Mouse (Mus musculus): Measurements from ENCODE around the gene Gmds. TPM values are rescaled to one million over a fixed set of nuclear protein-coding genes. Genes with fewer than 3 reads are reported as not detected.

Gmds gene
- total RNA-seq, 2 experiments from 2014 or later: 1.5 to 2.1 TPM

DNA sequence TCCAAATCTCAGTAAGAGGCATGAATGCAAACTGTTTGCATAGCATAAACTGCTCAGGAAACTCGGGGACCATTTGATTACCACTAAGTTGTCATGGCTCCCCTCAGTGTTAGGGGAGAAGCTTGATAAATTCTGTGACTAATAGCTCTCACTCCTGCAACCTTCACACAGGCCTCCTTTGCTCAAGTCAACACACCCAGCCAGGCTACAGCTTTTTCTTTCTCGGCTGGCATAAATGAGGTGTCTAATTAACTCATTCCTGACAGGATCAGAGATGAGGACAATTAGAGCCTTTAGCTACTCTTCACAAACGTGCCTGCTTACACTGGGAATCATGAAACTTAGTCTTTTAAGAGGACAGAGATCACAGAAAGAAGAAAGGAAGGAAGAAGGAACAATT, 70.3 kb downstream of the Gmds start:
- no peak for DNase-seq (ENCODE audit: low spot score)

DNA sequence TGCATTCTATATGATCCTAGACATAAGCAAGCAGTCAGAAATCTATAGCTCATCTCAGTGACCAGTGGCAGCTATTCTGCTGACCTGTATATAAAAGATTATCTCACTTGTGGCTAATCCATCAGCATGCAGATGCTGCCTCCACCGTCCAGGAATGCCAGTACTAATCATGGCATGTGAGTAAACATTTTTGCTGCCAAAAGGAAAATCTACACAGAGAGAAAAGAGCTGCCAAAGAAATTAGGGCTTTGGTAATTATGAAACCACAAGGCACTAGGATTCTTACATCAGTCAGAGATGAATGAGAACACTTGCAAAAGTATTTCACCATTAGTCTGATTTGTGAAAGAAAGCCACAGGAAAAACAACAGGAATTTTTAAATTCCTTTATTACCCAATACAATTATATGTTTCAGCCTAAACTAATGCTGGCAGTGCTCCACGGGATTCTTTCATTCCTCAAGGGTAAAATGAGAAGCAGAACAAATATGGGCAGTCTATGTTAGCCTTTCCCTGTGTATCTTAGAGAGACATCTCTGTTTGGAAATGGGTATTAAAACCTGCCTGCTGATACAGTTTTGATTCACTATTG, 71.3 kb downstream of the Gmds start:
- DNase-seq (ENCODE audit: low spot score): peak; percentile 11

DNA sequence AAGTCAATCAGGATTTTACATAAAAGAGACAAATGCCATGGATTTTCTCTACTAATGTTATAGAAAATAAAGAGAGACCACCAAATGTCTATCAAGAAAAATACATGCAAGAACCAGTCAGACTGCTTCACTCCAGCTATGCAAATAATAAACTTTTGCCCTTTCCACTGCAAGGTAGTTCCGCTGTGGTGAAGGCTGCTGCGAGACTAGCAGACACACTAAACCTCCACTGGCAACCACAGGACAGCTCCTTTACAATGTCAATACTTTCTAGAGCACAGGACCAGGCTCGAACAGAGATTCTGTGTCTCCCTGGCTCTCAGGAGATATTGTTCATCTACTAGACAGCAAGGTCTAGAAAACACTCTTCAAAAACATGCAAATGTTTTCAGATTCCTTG, 71.8 kb downstream of the Gmds start:
- no peak for DNase-seq (ENCODE audit: low spot score)

DNA sequence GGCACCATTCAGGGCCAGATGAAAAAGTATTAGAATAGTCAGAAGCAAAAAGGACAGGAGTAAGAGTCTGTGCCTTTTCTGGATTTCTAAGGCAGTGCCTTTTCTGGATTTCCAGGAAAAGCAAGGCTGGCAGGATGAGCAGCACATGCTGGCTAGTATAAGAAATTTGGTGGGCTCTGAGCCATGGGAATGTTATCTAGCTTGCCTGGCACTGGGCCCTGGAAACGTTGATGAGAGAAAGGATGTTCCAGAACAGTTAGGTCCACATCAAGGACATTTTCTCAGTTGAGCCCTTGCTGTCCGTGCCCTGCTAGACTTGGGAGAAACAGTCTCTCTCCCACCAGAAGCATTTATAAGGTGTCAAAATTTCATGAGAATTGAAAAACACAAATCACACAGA, 82.4 kb downstream of the Gmds start:
- peak; percentile 9 for DNase-seq (ENCODE audit: low spot score)

DNA sequence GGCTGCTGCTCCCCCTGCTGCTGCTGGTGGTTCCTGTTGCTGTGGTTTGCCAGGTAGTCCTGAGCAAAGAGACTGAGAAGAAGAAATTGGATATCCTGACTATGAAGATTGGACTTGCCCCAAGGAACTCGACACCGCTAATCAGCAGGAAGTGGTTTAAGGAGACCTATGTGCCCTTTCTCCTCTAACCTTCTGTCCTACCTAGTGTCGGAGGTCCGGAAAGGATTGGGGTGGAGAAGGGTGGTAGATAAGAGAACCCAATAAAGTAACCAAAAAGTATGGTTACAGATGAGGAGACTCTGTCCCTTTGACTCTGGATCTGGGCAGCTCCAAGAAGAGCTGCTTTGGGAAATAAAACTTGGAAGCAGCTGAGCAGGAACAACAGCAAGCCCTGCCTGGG, 86.3 kb downstream of the Gmds start:
- no peak for DNase-seq (ENCODE audit: low spot score)

DNA sequence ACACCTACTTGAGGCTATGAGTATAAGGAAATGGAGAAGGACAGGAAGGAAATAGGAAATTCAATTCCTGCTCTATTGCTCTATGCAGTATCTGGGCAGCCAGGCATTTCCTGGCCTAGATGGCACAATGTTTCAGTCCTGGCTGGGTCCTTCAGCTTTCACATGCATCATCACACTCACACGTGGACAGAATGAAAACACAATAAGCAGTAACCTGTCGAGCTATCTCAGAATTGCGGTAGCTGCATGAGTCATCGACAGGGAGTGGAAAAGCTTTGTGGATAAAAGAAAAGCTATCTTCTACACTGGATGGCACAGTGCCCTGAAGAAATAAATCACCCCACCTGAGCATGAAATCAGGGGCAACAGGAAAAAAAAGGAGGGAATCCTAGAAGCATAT, 96.3 kb downstream of the Gmds start:
- no peak for DNase-seq (ENCODE audit: low spot score)

DNA sequence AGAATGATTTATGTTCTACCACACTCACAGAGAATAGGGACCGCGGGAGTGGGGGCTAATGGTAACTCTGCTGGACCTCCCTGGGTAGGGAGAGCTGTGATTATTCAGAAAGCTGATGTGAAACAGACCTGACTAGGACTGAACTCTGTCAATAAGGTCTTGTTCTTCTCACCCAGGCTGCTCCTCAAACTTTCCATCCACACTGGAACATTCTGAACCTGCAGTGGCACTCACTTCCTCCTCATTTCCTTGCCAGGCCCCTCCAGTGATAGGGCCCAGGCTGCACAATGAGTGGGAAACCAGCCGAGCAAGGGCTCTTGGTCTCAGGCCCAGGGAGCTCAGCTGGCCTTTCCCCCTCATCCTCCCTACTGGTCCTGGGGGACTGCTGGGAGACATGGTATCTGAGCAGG, 102.3 kb downstream of the Gmds start:
- peak; percentile 32 for DNase-seq (ENCODE audit: low spot score)

DNA sequence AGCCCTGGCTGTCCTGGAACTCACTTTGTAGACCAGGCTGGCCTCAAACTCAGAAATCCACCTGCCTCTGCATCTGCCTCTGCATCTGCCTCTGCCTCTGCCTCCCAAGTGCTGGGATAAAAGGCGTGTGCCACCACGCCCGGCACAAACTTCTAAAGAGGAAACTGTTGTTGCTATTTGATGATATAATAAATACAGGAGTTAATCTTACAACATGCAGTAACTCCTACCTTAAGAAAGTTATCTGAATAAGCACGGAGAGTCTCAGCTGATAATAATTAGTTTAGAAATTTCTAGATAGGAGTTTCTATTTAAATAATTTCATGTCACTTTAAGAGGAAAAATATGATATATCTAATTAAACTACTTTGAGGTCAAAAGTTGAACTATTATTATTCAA, 103.5 kb downstream of the Gmds start:
- DNase-seq (ENCODE audit: low spot score): no peak

DNA sequence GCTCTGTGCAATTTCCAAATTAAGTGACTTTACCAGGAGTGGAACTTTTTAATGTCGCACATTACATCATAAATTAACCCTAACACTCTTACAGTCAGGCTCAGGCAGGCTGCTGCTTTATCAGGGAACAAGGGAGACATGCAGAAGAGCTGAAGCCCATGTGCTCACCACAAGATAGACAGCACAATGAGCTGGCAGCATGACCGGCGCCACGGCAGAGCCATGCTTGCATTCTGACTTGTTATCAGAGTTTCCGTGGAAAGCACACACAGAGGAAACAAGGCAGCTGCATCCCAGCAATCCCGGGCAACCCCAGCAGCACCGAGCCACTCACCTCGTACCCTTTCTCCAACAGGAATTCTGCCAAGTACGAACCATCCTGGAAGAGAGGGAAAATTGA, 104.5 kb downstream of the Gmds start:
- DNase-seq (ENCODE audit: low spot score): no peak

DNA sequence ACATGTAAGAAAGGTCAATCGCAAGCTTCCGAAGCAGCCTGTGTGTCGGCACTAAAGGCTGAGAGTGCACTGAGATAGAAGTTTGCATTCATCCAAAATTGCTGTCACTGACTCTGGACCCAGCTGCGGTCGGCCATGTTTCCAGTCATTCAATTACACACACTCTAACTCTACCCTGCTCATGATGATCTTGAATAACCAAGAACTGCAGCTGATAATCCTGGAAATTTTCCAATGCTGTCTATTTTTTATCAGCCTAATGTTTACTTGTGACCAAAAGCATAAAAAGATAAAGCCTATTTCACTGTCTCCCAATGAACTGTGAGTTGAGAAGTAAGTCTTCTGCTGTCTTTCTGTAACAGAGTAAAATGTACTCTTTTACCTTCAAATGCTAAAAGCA, 106.1 kb downstream of the Gmds start:
- DNase-seq (ENCODE audit: low spot score): no peak

DNA sequence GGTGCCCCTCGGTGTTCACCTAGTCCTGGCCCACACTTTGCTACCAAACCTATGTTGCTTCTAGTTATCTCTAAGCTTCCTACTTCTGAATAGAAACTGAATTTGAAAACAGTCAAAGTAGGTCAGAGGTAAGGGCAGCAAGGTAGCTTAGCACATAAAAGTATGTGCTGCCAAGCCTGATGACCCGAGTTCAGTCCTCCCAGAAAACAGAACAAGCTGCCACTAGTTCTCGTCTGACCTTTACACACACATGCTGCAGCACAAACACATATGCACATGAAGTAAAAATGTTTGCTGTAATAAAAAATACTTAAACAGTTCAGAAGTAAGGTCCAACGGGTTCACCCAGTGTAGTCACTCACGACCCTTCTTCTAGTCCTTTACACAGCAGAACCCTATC, 106.6 kb downstream of the Gmds start:
- no peak for DNase-seq (ENCODE audit: low spot score)

DNA sequence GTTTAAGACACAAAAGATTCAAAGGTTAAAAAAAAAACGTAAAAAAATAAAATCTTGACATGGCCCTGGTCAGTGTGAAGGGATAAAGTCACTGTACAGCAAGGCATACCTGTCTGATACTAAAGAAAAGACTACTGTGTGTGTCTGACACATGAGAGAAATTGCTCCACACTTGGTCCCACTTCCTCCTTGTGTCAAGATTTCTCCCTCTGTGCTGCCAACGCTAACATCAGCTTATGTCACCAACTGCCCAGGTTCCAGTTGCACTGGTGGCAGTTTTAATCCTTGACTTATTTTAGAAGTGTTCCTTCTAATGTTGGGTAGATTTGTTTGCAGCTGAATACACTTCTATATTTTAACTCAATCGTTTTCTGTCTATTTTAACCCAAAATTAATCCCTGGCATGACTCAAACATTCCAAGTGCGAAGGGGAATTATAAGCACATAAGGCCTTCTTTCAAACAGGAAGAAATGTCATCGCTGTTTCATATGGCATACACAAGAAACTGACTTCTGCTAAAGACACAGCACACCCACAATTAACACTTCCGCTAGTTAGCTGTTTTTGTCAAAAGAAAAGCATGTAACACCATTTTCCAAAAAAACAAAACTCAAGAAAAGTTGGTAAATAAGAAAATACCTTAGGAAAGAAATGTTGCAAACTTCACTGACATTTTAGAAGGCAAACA, 110.5 kb downstream of the Gmds start:
- DNase-seq (ENCODE audit: low spot score): no peak

DNA sequence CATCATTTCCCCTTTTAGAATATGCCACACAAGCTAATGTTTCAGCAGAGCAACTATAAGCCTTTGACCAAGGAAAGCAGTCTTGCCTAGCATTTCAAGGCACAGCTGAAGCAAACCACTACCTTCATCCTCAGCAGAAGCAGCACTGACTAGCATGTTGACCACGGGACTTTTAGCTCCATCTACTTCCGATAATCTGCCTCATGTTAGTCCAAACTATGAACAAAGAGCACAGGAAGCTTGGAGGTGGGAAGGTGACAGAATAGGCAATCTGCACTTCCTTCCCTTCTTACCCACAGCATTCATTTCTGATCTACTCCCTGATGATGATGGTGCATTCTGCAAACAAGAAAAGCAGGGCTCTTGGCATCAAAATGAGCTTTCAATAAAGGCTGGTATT, 120.9 kb downstream of the Gmds start:
- DNase-seq (ENCODE audit: low spot score): no peak

DNA sequence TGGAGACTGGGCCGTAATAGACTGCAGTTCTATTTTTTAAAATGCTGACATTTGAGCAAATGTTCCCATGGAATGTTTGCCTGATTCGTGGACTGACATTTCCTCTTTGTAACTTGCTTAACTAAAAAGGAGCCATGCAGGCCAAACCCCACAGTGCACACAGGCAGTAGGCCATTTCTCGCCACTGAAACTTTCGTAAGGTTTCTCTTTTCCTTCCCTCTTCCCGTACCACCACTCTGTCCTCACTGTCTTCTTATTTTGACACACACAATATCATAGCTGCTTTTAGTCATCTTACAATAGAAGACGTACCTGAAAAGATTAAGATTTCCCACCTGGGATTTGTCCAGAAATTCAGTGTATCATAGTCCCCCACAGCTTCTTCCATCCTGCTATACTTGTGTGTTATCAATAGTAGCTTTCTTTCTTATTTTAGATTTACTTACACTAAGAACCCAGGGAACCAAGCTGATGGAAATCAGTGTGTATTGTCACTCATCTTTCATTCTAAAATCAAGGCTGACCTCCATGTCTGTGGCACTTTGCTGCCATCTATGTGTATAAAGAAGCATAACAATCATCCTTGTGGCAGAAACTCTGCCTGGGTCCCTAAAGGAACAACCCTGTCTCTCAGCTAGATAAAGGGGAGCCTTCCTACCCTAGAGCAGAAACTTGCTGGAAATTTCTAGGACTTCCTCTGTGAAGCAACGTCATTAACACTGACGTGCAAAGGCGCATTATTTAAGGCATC, 124.7 kb downstream of the Gmds start:
- peak; percentile 22 for DNase-seq (ENCODE audit: low spot score)

DNA sequence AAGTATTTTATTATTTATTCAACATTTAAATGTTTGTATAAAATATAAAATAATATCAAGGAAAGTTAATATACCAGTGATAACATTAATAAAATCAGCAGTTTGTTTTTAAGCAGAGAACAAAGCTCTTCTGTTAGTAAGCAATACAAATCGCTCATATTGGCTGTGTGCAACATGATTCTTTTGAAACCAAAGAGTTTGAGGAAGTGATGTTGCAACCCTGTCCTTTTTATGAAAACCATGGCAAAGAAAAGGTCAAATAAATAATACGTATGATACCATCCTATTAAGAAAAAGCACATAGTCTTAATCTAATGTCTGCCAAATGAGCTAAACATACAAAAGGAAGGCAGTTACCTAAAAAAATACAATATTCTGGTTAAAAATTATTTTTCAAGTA, 126.4 kb downstream of the Gmds start:
- no peak for DNase-seq (ENCODE audit: low spot score)

DNA sequence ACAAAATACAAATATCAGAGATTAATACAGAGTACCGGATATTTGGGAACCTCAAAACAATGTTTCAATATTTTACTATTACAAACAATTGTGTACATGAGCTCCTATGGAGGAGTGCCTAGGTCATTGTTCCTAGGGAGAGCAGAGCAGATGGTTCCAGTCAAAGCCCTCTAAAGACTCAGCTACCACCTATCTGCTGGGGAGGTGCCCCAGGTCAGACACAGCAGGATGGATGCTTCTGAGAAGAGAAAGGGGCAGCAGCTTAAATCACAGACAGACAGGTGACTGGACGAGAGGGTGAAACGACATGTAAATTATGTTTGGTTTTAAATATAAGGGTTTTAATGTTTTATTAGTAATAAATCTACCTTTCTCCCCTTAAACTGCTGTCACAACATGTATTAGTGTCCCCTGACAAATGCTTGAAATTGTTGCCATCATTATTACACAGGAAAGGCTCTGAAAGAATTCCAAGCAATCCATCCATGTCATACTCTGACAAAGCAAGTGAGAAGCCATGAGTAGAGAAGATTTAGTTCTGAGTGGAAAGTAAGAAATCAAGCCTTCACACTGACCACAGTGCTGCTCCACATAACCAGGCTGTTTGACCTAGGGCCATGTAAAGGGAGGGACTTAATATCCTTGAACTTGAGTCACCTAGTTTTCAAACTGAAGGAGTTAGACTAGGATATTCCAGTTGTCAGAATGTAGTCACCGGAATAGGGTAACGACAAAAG, 131.2 kb downstream of the Gmds start:
- DNase-seq (ENCODE audit: low spot score): no peak

DNA sequence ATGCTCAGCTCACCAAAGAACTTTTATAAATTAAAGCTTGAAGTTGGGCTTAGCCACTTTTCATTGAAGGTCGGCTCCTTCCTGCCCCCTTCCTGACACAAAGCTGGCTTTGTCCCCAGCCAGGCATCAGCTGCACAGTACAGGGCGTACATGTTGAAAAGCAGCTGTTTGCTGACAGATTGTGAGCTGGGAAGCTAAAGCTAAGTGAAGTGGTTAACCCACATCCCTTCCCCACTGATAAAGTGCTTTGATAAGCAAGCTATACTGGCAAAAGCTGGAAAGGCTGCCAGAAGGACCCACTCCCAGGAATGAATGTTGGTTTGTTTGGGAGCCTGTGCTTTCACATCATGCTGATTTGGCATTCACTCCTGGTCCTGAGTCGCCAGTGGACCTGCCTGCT, 158.6 kb downstream of the Gmds start:
- no peak for DNase-seq (ENCODE audit: low spot score)

DNA sequence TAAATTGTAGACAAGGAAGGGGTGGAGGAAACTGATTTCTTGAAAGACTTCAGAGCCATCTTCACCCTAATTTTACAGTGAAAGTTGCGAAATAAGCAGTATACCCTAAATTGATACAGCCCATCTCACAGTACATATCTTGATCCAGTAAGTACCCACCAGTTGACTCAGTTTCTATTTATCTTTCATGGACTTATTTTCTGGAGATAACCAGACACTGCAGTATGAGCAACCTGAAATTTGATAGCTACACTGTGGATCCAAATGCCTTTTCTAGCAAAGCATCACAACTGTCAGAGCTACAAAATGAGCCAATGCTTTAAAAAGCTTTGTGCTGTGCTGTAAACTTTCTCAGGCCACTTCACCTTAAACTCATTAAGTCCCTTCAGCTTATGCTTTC, 159.9 kb downstream of the Gmds start:
- no peak for DNase-seq (ENCODE audit: low spot score)

DNA sequence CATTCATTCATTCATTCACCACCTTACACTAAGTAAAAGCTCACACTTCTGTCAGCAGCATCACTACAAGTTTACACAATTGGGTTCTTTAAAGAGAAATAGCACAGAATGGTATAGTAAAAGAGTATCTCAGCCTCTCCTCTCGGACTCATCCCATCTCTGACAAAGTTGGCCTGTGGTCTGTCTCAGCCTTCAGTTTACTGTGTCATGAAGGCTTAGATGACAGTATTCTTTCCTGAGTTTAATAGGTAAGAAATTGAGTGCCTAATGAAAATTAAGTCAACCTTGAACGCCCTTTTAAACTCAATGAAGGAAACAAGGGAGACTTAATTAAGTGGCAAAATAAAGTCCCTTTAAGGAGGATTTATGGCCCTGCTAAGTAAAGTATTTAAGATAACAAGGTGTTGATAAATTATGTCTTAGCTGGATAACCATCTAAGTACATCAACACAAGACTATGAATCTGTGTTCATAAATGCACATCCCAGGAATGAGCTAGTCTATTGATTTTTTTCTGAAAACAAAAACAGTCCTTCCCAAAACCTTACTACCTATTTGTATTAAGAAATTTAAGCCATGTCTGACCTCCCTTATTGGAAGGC, 160.6 kb downstream of the Gmds start:
- DNase-seq (ENCODE audit: low spot score): no peak

DNA sequence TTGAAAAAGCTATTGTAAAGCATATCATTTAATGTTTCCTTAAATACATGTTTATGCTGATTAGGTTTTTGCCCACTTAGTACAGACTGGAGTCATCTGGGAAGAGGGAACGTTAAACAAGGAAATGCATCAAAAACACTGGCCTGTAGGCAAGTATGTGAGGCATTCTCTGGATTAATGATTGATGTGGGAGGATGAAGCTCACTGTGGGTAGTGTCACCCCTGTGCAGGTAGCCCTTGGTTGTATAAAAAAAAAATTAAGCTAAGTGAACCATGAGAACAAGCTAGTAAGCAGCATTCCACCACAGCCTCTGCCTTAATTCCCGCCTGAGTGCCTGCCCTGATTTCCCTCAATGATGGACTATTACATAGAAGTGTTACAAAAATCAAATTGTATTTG, 163.5 kb downstream of the Gmds start:
- no peak for DNase-seq (ENCODE audit: low spot score)

DNA sequence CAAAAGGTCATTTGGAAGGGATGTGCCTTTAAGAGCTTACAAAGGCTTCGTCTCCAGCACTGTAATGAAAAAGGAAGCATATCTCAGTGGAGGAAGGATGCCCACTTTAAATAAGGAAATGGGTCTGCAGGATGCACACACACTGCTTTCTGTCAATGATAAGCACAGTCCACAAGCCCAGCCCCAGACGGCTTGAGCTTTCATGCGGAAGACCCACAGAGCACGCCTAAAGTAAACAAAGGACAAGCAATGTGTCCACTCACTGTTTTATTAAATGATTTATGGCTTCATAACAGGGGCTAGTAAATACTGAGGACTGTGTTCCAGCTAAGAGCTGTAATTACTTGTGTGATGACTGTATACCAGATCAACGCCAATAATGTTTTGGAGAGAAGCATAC, 169.4 kb downstream of the Gmds start:
- DNase-seq (ENCODE audit: low spot score): no peak

DNA sequence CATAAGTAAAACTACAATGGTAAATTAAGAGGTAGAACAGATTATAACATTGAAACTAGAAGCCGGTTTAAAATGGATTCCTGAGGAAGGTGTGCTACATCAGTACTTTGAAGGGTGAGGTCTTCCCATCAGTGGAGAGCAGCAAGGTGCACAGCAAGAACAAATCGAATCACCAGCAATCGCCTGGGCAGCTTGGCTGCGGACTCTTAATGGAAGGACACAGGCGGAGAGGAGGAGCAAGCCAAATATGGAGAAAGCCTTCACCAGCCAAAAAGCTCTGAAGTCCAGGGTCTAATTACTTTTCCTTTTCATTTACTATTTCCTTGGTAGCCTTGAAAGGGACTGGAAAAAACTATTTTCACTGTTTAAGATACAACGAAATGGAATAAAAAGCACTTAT, 170.7 kb downstream of the Gmds start:
- DNase-seq (ENCODE audit: low spot score): no peak
